Mouse (Mus musculus): ENCODE results near the gene Il1r1.

Il1r1 gene

GRCm38 (mm10) chr1:40324955-40325702 is 100.2 kb downstream of the Il1r1 start:
- DNase-seq: no peak

GRCm38 (mm10) chr1:40325711-40326327 is 100.9 kb downstream of the Il1r1 start:
- no peak for DNase-seq

DNA sequence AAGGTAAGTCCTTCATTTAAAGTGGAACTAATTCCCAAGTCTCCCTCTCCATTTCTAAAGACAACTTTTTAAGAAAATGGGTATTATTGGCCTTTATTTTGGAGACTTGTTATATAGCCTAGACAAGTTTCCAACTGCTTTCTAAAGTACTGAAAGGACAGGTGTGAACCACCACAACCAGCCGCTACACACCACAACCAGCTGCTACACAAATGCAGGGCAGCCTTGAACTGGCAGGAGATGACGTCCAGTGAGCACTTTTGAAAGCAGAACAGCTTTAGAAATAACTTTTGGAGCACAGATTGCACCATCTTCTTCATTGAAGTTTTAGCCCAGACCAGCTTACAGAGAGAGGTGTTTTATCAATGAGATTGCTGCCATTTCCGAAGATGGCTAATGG is 102.7 kb downstream of the Il1r1 start:
- DNase-seq: no peak

- no peak for DNase-seq
These were observed 104.6 kb downstream of the Il1r1 start for GRCm38 (mm10) chr1:40329526-40329925.

DNA sequence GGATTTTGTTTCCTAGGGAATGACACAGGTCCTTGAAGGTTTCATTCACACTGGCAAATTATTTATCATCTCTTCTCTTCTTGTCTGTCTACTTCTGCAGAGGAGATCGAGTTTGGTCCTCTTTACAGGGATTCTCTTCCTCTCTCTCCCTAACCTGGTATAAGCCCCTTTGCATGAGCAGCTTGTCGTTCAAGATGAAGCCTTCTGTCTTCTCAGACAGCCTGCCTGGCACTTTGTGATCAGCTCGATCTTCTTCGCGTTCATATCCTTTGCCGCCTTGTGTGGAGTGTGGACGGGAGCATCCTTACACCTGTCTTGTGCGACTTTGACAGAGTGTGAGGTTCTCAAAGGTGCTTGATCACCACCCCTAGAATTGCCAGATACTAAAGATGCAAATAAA is 105.3 kb downstream of the Il1r1 start:
- DNase-seq: no peak

DNA sequence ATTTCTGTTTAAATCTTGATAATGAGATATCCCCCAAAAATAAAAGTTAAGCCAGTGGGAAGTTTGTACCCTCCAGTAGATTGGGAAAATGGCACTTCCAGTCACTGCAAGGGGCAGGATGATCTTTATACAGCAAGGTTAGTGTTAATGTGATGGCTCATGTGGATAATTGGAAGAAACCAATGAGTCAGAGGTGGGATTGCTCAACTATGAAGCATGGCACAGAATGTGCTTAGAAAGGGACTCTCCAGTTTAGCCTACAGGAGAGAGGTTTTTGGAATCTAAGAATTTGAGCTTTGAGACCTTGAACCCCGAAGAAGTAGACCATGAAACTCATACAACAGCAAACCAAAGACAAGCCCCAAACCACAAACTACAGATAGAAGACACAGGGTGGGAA is 114.5 kb downstream of the Il1r1 start:
- no peak for DNase-seq

- DNase-seq: no peak
These were observed 115.2 kb downstream of the Il1r1 start for GRCm38 (mm10) chr1:40340102-40340501.

DNA sequence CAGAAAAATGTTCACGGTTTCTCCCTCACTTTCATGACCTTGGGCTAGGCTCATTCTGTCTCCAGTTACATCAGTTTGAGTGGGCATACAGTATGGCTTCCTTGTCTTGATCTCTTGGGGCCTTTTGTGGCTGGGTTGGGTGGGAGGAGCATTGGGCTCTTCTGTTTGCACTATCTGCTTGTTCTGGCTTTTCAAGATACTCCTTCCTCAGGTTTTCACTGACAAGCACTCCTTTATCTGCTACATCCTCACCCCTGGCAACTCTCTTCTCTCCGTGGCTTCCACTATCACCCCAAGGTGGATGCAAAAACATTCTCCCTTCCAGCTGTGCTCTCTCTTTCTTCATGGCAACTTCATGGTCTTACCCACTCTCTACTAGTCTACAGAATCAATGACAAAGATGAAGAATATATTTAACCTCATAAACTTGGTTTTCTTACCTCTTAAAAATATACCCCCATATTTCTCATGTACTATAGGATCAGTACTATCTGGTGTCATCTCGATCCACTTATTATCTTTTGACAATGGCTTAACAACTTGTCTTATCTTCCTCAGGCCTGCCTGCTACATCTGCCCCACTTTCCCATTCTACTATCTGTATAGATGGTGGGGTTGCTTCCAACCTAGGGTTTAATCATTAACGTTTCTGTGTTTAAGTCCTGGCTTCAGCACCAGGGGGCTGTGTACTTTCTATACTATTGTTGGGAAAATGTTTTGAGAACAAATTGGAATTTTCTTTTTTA is 127.5 kb downstream of the Il1r1 start:
- no peak for DNase-seq

DNA sequence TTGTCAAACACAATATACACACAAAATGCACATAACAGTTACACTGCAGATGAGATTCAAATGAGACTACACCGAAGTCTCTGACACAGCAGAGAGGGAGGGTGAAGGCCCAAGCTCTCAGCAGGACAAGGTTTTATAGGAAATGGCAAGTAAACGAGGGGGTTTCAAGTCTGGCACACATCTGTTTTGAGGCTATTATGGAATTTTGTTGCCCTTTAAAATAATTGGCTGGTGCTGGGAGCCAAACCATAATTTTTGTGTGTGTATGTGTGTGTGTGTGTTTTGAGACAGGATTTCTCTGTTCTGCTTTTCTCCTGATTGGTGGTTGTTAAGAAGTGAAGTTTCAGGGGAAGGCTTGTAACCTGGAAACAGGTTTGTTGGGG is 128.0 kb downstream of the Il1r1 start:
- no peak for DNase-seq

DNA sequence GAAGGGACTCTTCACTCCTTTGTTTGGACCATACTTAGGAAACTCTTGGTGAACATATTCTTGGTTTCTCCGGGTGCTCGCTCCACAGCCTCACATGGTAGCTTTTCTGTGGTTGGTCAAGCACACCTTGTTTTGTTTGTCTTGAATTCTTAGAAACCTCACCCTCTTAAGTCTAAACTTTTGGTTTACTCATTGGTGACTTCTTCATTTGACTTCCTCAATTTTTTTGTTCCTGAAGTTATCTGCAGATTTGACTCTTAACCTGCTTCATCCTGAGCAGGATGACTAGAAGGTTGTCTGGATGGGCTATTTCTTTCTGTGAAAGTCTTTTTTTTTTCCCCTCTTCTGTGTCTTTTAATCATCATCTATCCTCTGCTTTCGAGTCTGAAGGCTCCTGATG is 129.8 kb downstream of the Il1r1 start:
- no peak for DNase-seq

- no peak for DNase-seq
These were observed 130.6 kb downstream of the Il1r1 start for GRCm38 (mm10) chr1:40355431-40355843.

DNA sequence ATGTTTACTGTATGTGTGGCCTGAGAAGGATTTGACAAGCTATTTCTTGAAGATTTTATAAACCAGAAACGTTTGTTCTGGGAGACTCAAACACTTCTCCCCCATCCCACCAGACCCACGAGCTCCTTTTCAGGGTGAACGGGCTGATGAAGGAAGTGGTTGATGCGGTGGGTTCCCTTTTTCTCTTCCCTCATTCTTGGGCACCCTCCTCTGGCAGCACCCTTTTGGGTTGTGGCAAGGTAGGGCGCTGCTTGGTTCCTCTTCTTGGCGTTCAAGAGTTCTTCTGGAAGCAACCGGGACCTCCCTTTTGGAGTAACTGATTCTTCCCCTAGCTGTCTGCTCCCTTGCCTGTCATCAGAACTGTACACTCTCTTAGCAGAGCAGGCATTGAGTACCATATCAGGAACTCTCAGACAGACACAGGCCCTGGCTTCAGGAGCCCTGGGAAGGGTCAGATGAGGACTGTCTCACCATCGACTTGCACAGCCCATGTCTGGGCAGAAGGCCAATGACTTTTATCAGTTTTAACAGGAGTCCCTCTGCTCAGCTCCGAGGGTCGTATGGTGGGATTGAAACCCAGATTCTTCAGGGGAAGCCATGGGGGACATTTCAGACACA is 131.1 kb downstream of the Il1r1 start:
- no peak for DNase-seq

DNA sequence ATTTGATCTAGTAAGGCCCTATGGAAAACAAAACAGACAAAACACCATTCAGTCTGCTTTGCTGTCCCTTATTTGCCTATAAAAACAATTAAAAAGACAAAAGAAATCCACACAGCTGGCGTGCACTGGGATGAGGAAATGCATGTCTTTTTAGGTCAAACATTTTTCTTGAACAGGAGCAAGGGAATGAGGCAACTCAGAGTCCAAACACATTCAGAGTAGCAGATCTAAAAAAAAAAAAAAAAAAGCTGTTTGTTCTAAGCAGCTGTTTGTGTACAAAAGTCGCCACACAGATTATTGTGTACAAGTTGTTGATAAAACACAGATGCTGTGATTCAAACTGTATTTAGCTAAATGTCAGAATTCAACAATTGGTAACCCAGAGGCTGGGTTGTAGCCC is 133.0 kb downstream of the Il1r1 start:
- no peak for DNase-seq

DNA sequence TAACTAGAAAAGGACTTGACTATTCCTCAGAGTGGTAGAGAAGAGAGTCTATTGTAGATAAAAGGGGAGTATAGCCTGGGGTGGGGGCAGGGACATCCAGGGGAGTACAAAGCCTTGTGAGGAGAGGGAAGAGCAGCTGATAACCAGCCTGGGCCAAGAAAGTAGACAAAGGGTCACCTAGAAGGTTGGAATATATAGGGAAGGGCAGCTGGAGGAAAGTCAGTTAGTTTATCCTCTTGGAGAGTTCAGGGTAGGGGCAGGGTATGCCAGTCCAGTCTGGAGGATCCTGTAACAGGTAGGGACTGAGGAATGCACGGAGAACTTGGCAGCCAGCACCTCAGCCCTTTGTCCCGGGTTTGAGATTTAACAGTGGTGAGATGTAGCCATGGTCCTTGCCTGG is 133.5 kb downstream of the Il1r1 start:
- no peak for DNase-seq

DNA sequence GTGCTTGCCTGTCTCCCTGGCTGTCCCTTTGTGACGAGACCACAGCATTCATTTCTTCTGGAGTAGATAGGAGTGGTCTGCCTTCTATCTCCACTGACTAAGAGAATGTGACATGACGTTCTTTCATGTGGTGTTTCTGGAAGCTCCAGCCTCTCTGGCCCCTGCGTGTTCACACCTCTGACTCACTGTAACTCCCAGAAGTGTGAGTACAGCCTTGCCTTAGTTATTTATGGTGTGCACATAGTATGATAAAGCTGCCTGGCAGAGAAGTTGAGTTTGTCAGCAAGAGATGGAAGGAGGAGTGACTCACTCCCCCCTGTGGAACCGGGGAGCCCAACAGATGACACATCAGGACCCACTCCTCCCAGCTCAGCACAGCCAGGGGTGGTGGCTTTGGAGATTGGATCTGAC is 133.9 kb downstream of the Il1r1 start:
- DNase-seq: no peak

GRCm38 (mm10) chr1:40359731-40360130 is 134.9 kb downstream of the Il1r1 start:
- no peak for DNase-seq

- no peak for DNase-seq
These were observed 136.1 kb downstream of the Il1r1 start for GRCm38 (mm10) chr1:40360969-40361368.

DNA sequence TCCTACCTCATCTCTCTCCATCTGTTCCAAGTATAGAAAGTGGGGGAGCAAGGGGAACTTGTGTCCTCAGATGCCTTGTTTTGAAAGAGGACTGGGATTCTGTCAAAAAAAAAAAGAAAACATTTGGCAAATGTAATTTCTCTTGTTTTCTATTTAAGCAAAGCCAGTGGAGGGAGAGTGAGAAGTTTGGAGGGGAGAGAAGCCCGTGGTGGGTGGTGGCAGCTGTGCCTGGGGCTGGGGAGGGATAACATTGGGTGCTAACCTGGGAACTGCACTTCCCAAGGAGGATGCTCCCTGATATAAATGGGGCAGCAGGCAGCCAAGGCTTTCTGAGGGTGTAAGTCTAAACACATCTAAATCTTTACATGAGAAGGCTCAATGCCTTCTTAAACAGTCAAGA is 136.7 kb downstream of the Il1r1 start:
- no peak for DNase-seq

- no peak for DNase-seq
These were observed 137.9 kb downstream of the Il1r1 start for GRCm38 (mm10) chr1:40362784-40363183.

Data from cerebellum, postnatal 10 days (tissue).